Mouse (Mus musculus): Measurements from ENCODE around the gene Mgll. TPM values are rescaled to one million over a fixed set of nuclear protein-coding genes. Genes with fewer than 3 reads are reported as not detected.

Mgll gene
- polyA plus RNA-seq, 1 experiment = 128 TPM

- peaks cover 5% of the 10 kb centered on the region; the same call in 1 of the 2 replicates for H3K4me1 ChIP-seq (ENCODE audit: control insufficient read depth, insufficient read depth, low read length)
- TF ChIP-seq CTCF (IDR thresholded peaks at IDR 0.05; ENCODE audit: insufficient read depth, low read length) (no peak), POLR2A (IDR thresholded peaks at IDR 0.05; ENCODE audit: borderline replicate concordance, extremely low read depth, low read depth, low read length) (no peak)
- WGBS = 89% methylated on average over 5 of the region's 5 CpGs
- DNase-seq = no peak
- no peak overlapping the region for H3K4me3 ChIP-seq (replicated peaks; ENCODE audit: extremely low read depth, low read depth, low read length)
Measured at GRCm38 (mm10) chr6:88727490-88727889, 3.3 kb downstream of the Mgll start.

- no peak for DNase-seq
- TF ChIP-seq CTCF (IDR thresholded peaks at IDR 0.05; ENCODE audit: insufficient read depth, low read length) = no peak
- no peak for TF ChIP-seq POLR2A (IDR thresholded peaks at IDR 0.05; ENCODE audit: borderline replicate concordance, extremely low read depth, low read depth, low read length)
- Histone ChIP-seq H3K4me1 (ENCODE audit: control insufficient read depth, insufficient read depth, low read length) (peaks cover 5% of the 10 kb centered on the region; the same call in 1 of the 2 replicates), H3K4me3 (replicated peaks; ENCODE audit: extremely low read depth, low read depth, low read length) (no peak overlapping the region)
- WGBS = 80% methylated on average over 7 of the region's 7 CpGs
Measured at GRCm38 (mm10) chr6:88728054-88728453, 3.8 kb downstream of the Mgll start.

- peaks cover 7% of the 10 kb centered on the region; the same call in 1 of the 2 replicates for H3K4me1 ChIP-seq (ENCODE audit: control insufficient read depth, insufficient read depth, low read length)
- DNase-seq = no peak
- 85% methylated on average over 5 of the region's 5 CpGs for WGBS
- H3K4me3 ChIP-seq (replicated peaks; ENCODE audit: extremely low read depth, low read depth, low read length) = no peak overlapping the region
- TF ChIP-seq CTCF (IDR thresholded peaks at IDR 0.05; ENCODE audit: insufficient read depth, low read length) (no peak), POLR2A (IDR thresholded peaks at IDR 0.05; ENCODE audit: borderline replicate concordance, extremely low read depth, low read depth, low read length) (no peak)
Measured at GRCm38 (mm10) chr6:88728515-88728914, 4.3 kb downstream of the Mgll start.

DNA sequence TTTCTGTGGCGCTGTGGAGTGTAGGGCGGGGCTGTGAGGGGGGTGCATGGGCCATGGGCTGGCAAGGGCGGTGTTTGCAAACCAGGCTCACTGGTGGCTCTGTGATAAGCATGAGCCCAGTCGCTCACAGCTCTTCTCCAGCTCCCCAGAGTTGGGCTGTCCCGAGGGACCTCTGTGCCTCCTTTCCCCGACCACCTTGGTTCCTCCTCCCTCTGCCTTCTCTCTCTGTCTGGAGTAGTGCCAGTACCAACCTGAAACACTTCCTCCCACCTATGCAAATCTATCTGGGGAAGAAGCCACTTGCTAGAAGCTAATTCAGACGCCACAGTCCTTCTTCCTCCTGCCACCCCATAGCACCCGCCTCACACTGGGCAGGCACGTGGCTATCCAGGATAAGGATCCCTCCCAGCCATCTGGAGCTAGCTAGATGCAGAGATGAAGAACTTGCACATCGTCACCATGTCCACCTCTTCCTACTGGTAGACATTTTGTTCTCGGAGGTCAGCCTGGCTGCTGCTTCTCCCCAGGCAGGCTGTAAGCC is 7.1 kb downstream of the Mgll start:
- WGBS = 62% methylated on average over 11 of the region's 11 CpGs
- peak; percentile 42 for DNase-seq
- TF ChIP-seq POLR2A (IDR thresholded peaks at IDR 0.05; ENCODE audit: borderline replicate concordance, extremely low read depth, low read depth, low read length) (no peak), CTCF (IDR thresholded peaks at IDR 0.05; ENCODE audit: insufficient read depth, low read length) (no peak)
- H3K4me1 ChIP-seq (ENCODE audit: control insufficient read depth, insufficient read depth, low read length) = peaks cover 7% of the 10 kb centered on the region; the same call in 1 of the 2 replicates
- no peak overlapping the region for H3K4me3 ChIP-seq (replicated peaks; ENCODE audit: extremely low read depth, low read depth, low read length)

DNA sequence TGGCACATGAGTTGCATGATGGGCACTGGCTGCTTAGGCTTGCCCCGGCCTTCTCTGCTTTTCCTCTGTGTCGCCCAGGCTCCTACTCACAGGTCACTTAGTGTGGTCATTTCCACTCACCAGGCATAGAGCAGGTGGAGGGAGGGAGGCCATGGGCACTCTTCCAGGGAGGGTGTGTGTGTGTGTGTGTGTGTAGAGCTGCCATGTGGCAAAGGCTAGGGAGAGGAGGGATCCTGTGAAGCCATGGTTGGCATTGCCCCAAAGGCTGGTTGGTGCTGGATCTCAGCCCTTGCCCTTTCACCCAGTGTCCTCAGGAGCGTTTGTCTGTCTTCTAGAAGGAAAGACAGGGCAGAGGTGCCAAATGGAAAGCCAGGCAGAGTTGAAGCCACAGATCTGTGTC is 7.8 kb downstream of the Mgll start:
- H3K4me1 ChIP-seq (ENCODE audit: control insufficient read depth, insufficient read depth, low read length) = peaks cover 7% of the 10 kb centered on the region; the same call in 1 of the 2 replicates
- 59% methylated on average over 3 of the region's 3 CpGs for WGBS
- TF ChIP-seq CTCF (IDR thresholded peaks at IDR 0.05; ENCODE audit: insufficient read depth, low read length) (no peak), POLR2A (IDR thresholded peaks at IDR 0.05; ENCODE audit: borderline replicate concordance, extremely low read depth, low read depth, low read length) (no peak)
- H3K4me3 ChIP-seq (replicated peaks; ENCODE audit: extremely low read depth, low read depth, low read length) = no peak overlapping the region
- DNase-seq = peak; percentile 42

GRCm38 (mm10) chr6:88732643-88733613 is 8.7 kb downstream of the Mgll start:
- 67% methylated on average over 17 of the region's 17 CpGs for WGBS
- TF ChIP-seq POLR2A (IDR thresholded peaks at IDR 0.05; ENCODE audit: borderline replicate concordance, extremely low read depth, low read depth, low read length) = no peak
- TF ChIP-seq CTCF (IDR thresholded peaks at IDR 0.05; ENCODE audit: insufficient read depth, low read length) = no peak
- DNase-seq = no peak
- Histone ChIP-seq H3K4me1 (ENCODE audit: control insufficient read depth, insufficient read depth, low read length) (peaks cover 7% of the 10 kb centered on the region; the same call in 1 of the 2 replicates), H3K4me3 (replicated peaks; ENCODE audit: extremely low read depth, low read depth, low read length) (no peak overlapping the region)

- no peak for DNase-seq
- WGBS = 78% methylated on average over 8 of the region's 8 CpGs
- Histone ChIP-seq H3K4me3 (replicated peaks; ENCODE audit: extremely low read depth, low read depth, low read length) (no peak overlapping the region), H3K4me1 (ENCODE audit: control insufficient read depth, insufficient read depth, low read length) (peaks cover 5% of the 10 kb centered on the region; the same call in 1 of the 2 replicates)
- no peak for TF ChIP-seq CTCF (IDR thresholded peaks at IDR 0.05; ENCODE audit: insufficient read depth, low read length)
- no peak for TF ChIP-seq POLR2A (IDR thresholded peaks at IDR 0.05; ENCODE audit: borderline replicate concordance, extremely low read depth, low read depth, low read length)
Measured at GRCm38 (mm10) chr6:88736337-88736736, 12.1 kb downstream of the Mgll start.

- peaks cover 5% of the 10 kb centered on the region; the same call in 1 of the 2 replicates for H3K4me1 ChIP-seq (ENCODE audit: control insufficient read depth, insufficient read depth, low read length)
- H3K4me3 ChIP-seq (replicated peaks; ENCODE audit: extremely low read depth, low read depth, low read length) = no peak overlapping the region
- TF ChIP-seq POLR2A (IDR thresholded peaks at IDR 0.05; ENCODE audit: borderline replicate concordance, extremely low read depth, low read depth, low read length) (no peak), CTCF (IDR thresholded peaks at IDR 0.05; ENCODE audit: insufficient read depth, low read length) (no peak)
- WGBS = 66% methylated on average over 16 of the region's 16 CpGs
- DNase-seq = no peak
Measured at GRCm38 (mm10) chr6:88736741-88737508, 12.7 kb downstream of the Mgll start.

- DNase-seq = no peak
- Histone ChIP-seq H3K4me1 (ENCODE audit: control insufficient read depth, insufficient read depth, low read length) (peaks cover 2% of the 10 kb centered on the region; the same call in 1 of the 2 replicates), H3K4me3 (replicated peaks; ENCODE audit: extremely low read depth, low read depth, low read length) (no peak overlapping the region)
- 62% methylated on average over 6 of the region's 6 CpGs for WGBS
- TF ChIP-seq CTCF (IDR thresholded peaks at IDR 0.05; ENCODE audit: insufficient read depth, low read length) (no peak), POLR2A (IDR thresholded peaks at IDR 0.05; ENCODE audit: borderline replicate concordance, extremely low read depth, low read depth, low read length) (no peak)
Measured at GRCm38 (mm10) chr6:88737509-88737888, 13.3 kb downstream of the Mgll start.

All from lung, adult 2 months (tissue).